Mouse (Mus musculus): ENCODE results near the gene Slc30a4.

The Slc30a4 gene

DNA sequence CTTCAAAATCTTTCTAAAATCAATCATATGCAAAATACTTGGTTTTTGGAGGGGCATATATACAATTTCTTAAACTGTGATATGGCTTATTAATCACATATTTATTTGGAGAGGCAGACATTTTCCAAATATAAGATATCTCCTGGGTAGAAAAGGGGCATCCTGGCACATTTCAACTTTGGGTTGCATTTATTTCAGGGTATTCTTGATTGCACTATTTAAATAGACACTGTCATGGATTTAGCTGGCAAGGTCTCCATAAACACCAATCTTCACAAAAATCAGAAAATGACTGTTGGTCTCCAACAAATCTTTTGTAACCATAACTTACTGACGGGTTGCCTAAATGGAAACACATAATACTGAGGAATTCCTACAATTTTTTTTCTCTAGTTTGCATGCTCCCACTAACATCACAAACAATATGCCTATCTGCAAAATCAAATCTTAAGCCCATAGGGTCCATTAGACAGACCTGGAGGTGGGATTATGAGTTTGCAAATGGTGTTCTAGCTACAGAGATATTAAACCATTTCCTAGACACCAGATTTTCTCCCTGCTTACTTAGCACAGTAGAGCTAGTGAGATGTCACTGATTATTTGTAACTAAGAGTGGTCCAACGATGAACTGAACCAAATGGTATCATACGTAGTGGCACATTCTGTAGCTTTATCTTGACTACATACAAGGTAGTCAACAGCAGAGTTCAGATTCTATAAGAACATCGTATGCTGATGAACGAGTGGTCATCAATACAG is 20.9 kb downstream of the Slc30a4 start:
- DNase-seq (ENCODE audit: low read depth, low spot score) = no peak

DNA sequence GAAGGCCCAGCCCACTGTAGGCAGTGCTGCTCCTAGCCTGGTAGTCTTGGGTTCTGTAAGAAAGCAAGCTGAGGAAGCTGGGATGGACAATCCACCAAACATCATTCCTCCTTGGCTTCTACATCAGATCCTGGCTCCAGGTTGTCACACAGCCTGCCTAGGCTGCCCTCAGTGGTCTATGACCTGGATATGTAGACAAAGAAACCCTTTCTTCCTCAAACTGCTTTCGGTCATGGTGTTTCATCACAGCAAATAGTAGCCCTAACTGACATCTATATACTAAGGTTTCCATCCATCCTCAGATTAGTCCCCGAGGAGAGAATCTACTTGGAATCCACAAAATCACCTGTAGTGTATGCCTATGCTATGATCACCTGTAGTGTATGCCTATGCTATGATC is 27.3 kb downstream of the Slc30a4 start:
- no peak for DNase-seq (ENCODE audit: low read depth, low spot score)

DNA sequence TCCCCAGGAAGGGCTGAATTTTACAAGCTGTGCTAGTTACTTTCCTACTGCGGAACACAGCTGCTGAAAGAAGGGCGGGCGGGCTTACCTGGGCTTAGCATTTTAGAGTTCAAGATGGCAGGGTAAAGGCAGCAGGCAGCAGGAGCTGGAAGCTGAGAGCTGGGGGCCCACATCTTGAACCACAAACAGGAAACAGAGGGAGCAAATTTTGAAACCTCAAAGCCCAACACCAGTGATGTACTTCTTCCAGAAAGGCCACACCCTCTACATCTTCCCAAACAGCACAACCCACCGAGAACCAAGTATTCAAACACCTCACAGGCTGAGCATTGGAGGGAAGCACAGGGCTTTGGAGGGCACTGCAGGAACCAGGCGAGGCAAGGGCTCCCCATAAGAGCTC is 29.6 kb downstream of the Slc30a4 start:
- no peak for DNase-seq (ENCODE audit: low read depth, low spot score)

GRCm38 (mm10) chr2:122671714-122672113 is 30.7 kb downstream of the Slc30a4 start:
- no peak for DNase-seq (ENCODE audit: low read depth, low spot score)

- DNase-seq (ENCODE audit: low read depth, low spot score) = no peak
These were observed 34.6 kb downstream of the Slc30a4 start for GRCm38 (mm10) chr2:122667856-122668255.

DNA sequence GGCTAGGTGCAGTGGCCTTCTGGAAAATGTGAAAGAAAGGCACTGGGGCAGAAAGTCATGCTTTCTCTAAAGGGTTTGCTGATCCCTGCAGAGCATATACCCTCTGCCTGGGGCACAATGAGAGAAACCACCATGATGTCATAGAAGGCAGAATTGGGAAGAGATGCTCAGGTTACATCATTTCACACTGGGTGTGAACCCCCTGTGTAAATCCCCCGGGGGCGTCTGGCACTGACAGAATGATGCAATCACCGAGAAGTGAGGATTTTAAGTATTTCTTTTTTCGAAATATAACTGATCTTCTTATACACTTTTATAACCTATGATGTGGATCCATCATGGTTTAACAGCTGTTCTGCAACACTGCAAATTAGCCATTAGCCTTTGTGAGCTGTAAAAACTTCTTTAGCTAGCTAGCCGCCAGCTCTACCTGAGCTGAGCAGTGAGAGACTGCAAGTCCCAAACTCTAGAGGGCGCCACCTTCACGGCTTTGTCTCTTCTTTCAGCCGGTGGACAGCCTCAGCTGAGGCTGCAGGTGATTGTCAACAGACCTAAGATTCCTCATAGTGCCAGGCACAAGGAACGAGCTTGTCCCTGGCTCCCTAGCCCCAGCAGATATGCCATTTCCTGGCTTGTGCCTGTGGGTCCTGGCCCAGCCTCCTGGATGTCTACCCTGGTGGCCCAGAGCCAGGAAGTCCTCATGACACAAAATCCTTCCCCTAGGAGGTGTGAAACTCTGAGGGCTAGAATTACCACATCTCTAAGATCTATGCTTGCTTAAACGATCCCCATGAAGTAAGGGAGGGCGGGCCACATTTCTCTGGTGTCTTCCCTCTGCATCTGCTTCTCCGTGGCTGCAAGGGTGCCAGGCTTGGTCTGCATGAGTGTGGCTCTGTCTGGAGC is 36.2 kb downstream of the Slc30a4 start:
- DNase-seq (ENCODE audit: low read depth, low spot score) = peak; percentile 25

DNA sequence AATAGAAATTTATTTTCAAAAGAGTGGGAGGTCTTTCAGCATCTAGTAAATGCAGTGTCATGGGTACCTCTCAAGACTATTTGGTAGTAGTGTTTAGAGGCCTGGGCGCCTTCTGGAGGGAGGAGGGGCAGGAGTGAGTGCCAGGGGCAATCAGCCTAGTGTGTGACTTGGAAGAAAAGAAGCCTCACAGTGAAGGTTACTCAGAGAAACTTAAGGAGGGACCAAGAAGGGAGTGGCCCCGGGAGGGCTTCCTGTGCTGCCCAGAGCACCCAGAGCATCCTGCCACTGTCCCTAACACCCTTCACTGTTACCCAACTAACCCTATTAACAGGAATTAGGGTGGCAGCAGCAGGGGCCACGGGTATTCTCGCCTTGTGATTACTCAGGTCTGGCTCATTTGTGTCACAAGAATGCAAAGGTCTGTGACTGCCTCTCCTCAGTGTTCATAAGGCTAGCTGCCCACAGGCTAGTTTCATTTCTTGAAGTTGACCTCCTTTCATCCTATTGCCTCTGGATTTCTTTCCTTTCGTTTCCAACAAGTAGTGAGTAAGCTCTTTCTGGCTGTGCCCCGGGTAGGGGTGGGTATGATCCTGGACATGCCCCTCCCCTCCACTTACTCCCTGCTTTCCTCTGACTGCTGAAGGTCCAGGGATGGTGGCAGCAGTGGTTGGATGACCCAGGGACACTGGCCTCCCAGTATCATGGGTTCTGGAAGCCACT is 37.0 kb downstream of the Slc30a4 start:
- DNase-seq (ENCODE audit: low read depth, low spot score) = no peak

- no peak for DNase-seq (ENCODE audit: low read depth, low spot score)
These were observed 42.6 kb downstream of the Slc30a4 start for GRCm38 (mm10) chr2:122659825-122660224.

GRCm38 (mm10) chr2:122657707-122658524 is 44.5 kb downstream of the Slc30a4 start:
- DNase-seq (ENCODE audit: low read depth, low spot score) = no peak

- DNase-seq (ENCODE audit: low read depth, low spot score) = no peak
These were observed 45.7 kb downstream of the Slc30a4 start for GRCm38 (mm10) chr2:122656767-122657166.

DNA sequence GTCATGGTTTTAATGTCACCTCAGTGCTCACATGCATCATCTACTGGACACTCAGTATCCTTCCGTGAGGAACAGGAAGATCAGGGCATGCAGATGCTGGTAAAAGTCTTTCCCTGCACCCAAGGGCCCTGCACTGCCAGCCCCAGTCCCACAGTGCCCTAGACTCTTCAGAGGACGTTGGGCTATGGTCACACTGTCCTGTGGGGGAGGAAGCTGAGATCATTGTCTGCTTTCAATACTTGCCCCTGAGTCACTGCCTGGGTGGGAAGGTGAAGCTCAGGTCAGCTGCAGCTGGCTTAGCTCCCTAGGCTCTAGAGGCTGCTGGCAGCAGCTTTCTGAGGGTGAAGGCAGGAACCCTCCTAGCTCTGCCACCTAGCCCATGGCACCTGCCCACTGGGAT is 46.4 kb downstream of the Slc30a4 start:
- no peak for DNase-seq (ENCODE audit: low read depth, low spot score)

- DNase-seq (ENCODE audit: low read depth, low spot score) = no peak
These were observed 50.1 kb downstream of the Slc30a4 start for GRCm38 (mm10) chr2:122652096-122653084.

GRCm38 (mm10) chr2:122638673-122639072 is 63.8 kb downstream of the Slc30a4 start:
- DNase-seq (ENCODE audit: low read depth, low spot score) = no peak

DNA sequence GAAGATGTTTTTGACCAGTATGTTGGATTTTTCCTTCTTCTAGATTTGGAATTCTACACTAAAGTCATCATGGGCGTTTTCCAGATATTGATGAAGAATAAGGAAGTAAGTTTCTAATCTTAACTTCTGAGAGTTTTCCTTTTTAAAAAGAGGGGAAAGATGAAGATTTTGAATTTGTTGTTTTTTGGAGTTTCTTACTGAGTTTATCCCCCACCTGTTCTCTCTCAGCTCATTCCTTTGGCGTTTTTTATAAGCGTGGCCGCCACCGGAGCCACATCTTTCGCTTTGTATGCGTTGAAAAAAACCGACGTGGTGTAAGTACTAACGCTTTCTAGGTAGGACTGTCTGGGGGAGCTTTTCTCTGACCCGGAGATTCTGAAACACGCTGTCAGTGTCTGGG is 64.4 kb downstream of the Slc30a4 start:
- DNase-seq (ENCODE audit: low read depth, low spot score) = no peak

DNA sequence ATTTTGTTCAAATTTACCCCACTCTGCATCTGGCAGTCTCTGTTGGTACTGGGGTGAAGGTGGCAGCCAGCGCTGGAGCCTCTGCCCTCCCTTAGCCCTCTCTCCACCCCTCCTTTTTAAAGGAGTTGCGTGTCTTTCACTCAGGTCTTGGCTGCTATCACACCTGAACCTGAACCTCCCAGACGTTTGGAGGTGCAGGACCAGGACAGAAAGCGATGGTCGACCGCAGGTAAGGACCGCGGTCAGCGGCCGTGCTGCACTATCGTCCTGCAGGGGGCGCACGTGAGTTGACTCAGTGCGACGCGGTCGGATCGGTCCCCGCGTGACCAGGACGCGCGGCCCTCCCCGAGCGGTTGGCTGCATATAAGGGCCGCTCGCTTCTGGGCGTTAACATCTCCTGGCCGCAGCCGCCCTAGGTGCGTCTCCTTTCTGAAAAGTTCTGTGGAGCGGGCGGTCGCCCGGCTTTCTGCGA is 64.9 kb downstream of the Slc30a4 start:
- peak; percentile 39 for DNase-seq (ENCODE audit: low read depth, low spot score)

GRCm38 (mm10) chr2:122636686-122637085 is 65.8 kb downstream of the Slc30a4 start, which contains the start of gene AA467197:
TSS of gene AA467197 (plus strand) at chr2:122636986.
- DNase-seq (ENCODE audit: low read depth, low spot score) = no peak
